Mouse (Mus musculus): ENCODE data around the gene Cers3.

The Cers3 gene

DNA sequence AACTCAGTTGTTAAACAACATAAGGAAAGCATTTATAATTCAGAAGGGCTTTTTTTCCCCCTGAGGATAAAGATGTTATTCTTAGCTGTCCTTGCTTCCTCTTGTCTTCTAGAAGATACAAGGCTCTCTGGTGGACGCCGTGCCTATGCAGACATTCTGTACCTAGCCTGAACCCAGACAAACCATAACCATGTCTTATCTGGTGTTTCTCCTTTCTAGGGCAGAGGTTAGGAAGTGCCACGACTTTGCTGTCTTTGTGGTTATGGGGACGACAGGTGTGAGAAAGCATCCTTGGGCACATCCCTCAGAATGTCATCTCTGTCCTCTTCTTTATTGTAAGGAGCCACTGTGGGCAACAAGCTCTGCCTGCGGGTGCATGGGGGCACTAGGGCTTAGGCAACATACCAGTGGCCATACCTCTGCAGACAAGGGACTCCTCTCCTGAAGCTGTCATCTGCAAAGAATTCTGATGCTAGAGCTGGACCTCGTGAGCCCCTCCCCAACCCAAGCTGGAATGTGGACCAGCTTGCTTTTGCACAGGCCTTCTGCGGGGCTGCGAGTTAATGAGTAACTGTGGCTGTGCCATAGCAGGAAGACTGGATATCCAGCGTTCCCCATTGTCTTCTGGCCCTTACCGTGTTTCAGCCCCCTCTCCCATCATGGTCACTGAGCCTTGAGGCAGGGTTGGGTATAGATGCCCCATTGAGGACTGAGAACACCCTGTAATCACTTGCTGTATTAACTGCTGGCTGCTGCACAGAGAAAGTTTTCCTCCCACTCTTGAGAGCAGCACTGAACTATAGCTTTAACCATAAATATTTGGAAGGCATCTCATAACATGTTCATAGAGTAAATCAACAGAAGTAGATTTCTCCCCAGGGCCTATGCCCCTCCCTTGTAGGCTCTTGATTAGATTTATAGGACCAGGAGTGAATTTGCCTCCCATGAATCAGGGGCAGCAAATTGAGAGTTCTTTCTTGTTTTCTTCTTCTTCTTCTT lies 36.9 kb downstream of the Cers3 start:
- in situ Hi-C loops (cut with MboI, MseI) = no loop called here

DNA sequence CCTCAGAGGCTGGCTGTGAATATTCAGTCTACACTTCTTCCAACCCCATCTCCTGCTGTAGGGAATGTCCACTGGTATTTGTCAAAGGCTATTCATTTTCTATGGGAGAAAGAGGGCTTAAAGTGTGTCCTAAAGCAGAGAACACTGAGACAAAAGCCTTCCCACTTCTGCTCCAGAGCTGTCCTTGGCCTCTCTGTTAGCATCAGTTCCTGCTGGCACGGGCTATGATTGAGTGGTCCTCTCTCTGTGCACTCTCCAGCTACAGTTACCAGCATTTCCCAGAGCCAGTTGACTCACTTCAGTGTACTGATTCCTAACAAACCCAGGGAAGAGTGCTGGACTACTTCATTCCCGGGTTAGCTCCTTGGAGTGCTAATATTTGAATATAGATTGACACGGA lies 43.2 kb downstream of the Cers3 start:
- in situ Hi-C loops (cut with MboI, MseI) = no loop called here

DNA sequence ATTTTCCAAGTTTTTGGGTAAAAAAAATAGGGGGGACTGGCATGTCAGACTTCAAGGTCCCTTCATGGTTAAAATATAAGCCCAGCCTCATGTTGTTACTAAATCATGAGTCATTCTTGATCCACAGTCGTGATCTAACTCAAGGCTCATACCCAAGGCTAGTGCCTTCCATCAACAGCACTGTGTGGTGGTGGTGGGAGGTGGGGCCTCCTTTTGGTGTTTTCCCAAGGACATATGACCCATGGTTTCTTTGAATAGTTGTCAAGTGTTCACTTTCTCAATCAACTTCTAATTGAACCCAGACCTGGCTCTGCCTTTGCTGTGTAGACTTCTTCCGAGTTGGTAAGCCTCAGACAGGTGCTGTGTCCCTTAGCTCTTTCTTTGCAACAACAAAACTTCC lies 44.5 kb downstream of the Cers3 start:
- in situ Hi-C loops (cut with MboI, MseI) = no loop called here

DNA sequence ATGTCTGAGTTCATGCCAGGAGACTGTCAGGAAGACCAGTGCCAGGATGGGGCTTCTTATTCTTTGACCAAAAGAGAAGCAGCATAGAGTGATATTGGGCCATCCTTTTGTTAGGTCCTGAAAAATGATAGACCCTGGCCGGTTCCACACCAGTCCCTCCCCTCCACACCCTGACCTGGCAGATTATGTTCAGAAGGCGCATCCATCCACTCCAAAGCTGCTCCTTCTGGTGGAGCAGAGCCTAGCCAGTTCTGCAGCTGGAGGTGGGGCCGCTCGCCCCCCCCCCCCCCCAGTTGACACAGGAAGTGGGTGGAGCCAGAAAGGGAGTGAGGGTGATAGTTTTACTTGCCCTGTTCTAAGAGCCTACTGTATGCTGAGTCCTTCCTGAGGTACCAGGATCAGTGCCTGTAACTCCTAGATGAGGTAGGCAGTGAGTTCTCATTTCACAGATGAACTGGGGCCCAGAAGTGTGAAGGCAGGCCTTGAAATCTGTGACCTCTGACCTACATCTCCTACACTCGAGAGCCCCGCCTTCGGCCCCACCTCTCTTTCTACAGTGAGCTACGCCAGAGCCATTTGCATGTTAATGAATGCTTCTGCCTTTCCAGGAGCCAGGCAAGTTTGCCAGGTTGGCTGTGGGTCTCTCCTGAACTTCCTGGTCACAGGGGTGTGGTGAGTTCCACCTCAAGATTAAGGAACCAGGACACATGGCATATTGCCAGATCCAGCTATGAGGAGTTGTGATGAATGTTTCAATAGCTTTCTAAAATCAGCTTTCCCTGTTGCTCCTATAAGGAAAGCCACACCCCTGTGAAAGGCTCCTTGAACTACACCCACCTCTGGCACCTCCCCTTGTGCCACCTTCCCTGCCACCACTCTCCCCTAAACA lies 46.8 kb downstream of the Cers3 start:
- in situ Hi-C loops (cut with MboI, MseI) = no loop called here

DNA sequence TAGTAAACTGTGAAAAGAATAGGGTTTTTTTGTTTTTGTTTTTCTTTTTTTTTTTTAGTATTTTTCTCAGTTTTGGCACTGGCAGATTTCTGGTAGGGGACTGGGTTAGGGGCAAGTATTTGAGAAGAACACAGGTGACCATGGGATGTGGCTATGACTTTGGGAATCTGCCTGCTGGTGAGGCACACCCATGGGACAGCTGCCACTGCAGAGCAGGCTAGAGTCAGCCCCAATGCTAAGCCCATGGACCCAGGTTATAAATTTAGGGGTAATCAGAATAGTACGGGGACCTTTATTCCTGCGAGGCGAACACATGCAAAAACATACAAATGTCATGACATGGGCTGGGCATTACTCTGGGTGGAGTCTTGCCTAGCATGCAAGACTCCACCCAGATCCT lies 47.7 kb downstream of the Cers3 start:
- in situ Hi-C loops (cut with MboI, MseI) = no loop called here

DNA sequence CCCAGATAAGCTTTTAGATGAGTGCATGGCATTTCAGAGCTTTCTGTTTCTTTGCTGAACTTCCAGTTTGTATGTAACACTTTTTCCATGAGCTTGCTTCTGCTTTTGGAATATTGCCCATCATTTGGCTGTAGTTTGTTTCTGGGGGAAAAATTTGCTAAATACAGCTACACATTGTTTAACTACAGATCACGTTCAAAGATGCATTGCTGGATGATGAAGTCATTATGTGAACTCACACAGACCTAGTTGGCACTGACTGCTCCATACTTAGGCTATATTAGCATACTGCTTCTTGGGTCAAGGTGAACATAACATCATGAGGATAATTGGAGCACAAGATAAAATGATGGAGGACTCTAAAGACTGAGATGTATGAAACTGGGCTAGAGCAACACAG lies 53.6 kb downstream of the Cers3 start:
- in situ Hi-C loops (cut with MboI, MseI) = no loop called here

DNA sequence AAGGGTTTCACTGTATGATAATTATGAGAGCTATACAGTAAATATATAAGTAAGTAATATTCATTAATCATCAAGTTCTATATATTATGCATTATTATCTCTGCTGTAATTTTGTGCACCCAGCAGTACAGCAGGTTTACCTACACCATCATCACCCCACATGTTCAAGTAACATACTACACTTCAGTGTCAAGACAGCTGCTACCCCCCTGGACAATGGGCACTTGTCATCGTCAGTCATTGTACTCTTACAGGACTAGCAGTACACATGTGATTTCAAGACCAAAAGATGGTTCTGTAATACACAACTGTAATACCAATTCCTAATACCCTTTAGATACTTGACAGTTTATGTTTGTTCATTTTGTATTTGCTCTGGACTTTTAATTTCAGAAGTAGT lies 54.0 kb downstream of the Cers3 start:
- in situ Hi-C loops (cut with MboI, MseI) = no loop called here

DNA sequence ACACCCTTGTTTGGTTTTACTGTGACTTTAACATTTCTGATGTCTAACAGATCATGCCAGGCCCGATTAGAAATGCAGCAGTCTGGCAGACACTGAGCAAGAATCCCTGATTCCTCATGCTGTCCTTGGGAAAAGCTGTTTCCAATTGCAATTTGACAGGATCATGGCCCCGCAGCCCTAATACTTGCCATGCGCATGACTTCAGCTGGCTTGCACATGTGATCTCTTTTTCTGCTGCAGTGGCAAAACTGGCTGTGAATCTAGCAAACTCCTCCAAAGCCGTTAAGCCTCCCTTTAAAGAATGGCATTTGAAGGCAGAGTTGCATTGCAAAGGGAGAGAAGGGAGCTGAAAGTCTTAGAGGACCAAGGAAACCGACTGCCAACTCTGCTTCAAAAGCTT lies 55.5 kb downstream of the Cers3 start:
- in situ Hi-C loops (cut with MboI, MseI) = no loop called here

DNA sequence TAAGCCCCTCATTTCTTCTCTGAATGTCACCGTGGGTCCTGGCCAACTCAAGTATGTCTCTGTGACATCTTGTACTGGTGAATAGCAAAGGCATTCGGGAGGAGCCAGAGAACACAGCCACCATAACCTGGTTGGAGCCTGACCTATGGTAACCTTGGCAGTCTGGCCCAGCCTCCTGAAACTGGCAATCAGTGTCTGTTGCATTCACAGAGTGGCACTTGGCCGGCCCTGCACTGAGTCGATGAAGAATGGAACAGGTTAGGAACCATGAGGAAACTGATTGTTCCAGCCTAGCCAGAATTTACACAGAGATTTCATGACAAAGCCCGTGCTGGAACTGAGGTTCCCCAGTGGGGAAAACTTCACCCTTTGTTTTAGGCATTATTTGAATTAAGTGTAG lies 57.5 kb downstream of the Cers3 start:
- in situ Hi-C loops (cut with MboI, MseI) = no loop called here

DNA sequence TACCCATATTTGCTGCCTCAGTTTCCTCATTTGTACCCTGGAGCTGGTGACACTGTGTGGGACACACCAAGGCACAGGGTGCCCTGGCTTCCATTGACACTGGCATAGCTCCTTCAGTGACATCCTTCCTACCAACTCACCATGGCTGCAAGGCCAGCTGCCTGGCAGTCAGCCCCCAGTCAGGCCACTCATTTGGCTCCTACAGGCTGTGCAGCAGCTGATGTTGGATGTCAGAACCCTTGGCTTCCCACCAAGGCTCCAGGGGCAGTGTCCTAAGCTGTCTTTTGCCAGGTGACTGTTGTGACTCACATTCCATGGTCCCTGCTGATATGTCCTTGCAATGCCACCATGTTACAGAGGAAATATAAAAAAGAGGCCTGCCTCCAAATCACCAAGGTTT lies 58.5 kb downstream of the Cers3 start:
- in situ Hi-C loops (cut with MboI, MseI) = no loop called here

DNA sequence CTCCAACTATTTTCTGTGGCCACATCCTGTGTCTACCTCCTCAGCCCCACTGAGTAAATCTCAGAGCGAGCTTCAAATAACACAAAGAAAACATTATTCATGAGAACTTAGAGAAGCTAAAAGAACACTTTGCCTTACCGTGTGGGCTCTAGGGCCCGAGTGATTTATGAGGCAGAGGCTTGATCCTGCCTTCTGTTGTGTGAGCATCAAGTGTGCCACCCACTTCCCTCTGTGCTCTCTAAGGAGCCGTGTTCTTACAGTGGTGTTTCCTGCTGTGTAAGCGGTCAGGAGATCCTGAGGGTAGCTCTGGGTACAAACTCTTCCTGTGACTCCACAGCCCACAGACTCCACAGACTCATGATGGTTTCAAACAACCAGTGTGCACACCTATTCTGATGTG lies 60.5 kb downstream of the Cers3 start:
- in situ Hi-C loops (cut with MboI, MseI) = no loop called here

DNA sequence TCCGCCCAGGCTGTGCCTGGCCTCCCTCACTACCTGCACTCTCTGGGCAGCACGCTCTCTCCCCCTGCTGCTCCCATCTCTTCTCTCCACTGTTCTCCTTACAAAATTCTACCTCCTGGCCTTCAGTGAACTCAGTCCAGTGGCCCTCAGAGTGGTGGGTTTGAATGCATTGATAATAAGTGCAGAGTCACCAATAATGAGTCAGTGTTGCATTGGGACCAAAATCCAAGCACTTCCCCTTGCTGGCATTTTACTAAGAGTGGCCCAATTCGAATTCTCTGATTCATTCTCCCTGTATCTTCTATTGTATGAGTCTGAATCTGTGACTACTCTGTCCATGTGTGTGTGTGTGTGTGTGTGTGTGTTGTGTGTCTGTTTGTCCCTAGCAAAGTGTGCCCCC lies 63.5 kb downstream of the Cers3 start:
- in situ Hi-C loops (cut with MboI, MseI) = no loop called here

DNA sequence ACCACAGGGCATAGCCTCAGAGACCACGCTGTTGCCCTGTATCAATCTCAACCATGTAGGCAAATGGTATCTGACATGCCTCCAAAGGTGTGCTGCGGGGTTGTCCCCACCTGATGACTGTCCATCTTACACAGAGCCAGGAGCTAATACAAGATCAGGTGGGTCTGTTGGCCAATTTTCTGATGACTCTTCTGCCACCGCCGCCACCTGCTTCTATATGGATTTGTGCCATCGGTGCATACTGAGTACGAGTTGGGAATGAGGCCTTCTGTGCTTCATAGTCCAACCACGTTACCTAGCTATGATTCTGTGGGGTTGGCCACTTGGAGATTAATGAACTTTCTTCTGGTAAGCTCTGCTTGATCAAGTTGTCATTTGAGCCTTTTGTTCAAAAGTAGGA lies 67.1 kb downstream of the Cers3 start:
- in situ Hi-C loops (cut with MboI, MseI) = loop anchor here (10.0 kb wide), 1 partner anchor 504 kb away; no protein-coding TSS in a partner anchor

DNA sequence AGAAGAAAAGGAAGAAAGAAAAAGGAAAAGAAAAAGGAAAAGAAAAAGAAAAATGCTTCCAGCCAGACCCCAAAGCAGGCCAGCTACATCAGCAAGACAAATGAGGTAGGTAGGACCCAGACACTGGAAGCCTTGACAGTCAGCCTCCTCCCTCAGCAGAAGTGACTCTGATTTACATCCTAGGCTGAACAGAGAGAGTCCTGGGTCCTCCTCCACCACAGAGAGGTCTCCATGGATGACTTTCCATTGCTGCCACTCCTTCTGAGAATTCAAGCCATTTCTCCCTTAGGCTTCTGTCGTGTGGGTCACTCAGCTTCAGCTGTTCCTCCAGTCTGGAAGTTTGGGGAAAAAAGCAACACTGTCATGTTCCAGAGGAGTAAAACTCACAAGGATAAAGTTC lies 68.0 kb downstream of the Cers3 start:
- in situ Hi-C loops (cut with MboI, MseI) = loop anchor here (10.0 kb wide), 1 partner anchor 504 kb away; no protein-coding TSS in a partner anchor

DNA sequence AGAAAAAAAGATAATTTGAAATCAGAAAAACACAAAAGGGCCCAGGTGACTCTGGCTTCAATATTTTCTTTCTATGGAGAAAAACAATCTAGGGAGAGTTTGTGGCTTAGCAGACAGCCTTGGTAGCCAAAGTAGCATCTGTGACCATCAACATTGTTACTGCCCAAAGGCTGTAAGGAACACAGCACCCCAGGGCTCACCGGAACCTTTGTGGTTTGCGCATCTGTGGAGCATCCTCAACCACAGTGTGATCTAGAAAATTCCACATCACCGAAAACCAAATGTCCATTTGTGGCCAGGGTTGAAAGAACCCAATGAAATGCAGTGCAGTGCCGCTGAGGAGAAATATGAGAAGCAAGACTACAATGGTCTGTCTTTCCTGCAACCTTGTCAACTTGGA lies 69.0 kb downstream of the Cers3 start:
- in situ Hi-C loops (cut with MboI, MseI) = loop anchor here (10.0 kb wide), 1 partner anchor 503 kb away; no protein-coding TSS in a partner anchor

DNA sequence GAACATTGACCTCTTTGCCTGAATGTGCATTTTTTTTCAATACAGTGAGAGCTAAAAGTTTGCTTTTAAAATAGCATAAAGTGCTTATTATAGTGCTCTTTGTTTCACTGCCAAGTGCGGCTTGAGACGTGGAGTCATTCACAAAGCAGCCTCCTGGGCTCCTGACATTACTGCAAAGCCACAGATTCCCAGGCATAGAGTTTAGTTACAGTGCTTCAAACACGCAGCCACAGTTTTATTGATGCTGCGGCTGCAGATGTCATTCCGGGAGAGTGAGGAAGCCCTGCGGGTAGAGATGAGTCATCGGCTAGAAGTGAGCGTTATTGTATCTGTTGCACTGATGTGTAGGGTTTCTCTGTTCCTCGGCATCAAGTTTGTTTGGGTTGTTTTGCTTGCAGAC lies 69.4 kb downstream of the Cers3 start:
- in situ Hi-C loops (cut with MboI, MseI) = loop anchor here (10.0 kb wide), 1 partner anchor 502 kb away; no protein-coding TSS in a partner anchor

DNA sequence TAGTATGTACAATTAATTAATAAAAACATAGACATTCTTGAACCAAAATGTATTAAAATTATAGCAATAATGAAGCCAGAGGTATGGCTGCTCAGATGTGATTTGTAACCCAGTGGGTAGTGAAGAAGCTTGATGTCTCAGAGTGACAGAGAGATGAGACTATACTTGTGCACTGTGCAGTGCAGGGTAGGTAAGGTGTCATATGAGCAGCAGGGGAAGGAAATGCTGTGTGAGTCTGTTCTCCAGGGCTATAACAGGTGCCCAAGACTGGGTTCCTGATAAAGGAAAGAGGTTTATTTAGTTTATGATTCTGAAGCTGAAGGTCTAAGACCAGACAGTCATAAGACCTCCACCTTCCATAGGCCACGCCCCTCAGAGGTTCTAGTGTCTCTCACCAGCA lies 69.9 kb downstream of the Cers3 start:
- in situ Hi-C loops (cut with MboI, MseI) = loop anchor here (10.0 kb wide), 1 partner anchor 502 kb away; no protein-coding TSS in a partner anchor

DNA sequence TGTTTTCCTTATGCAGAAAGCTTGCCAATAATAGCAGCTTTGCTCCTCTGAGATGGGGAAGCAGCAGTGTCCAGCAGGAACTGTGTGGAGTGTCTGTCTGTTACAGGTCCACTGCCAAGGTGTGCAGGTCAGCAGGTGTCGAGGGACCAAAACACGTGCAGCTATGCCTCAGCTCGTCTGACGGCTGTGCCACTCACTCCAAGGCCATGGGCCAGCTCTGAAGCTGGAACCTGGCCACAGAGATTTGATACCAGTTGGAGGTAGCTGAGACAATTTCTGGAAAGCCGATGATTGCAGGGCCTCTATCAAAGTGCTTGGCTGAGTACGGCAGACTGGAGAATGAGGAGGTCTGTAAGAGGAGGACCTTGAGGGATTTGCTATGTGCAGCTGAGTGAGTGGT lies 72.2 kb downstream of the Cers3 start:
- in situ Hi-C loops (cut with MboI, MseI) = loop anchor here (10.0 kb wide), 1 partner anchor 499 kb away; no protein-coding TSS in a partner anchor

DNA sequence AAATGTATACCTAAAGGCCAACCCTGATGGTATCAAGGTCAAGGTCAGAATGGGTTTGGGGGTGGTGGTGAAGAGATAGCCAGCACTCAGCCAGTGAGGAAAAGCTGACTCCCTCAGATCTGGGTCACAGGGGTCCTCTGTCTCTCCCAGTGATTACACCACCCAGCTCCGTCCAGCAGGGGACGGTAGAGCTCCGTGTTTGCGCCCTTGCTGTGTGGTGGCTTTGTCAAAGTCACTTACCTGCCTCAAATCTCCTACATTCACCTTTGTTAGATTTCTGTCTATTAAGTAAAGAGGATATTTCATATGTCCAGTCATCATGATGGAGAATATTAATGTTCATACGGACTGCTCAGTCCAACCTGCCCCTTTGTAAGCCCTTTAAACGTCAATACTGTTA lies 76.7 kb downstream of the Cers3 start:
- in situ Hi-C loops (cut with MboI, MseI) = loop anchor here (5.0 kb wide), 2 partner anchors 377 to 817 kb away; no protein-coding TSS in a partner anchor

DNA sequence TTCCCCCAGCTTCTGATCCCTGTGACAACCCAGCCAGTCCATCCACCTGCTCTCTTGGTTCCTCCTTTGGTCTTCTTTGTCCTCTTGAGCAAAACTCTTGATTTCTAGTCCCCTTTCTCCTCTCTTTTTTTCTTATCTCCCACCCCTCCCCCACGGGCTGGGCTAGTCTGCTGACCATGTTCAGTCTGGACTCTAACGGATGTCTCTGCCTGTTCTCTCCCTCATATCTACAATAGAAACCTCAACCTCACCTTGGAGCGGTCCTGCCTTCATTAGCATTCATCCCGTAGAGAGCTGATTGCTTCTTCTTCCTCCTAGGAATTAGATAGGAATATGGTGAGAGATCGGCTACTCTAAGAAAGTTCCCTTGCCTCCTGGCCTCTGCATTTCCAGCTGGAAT lies 87.5 kb downstream of the Cers3 start:
- in situ Hi-C loops (cut with MboI, MseI) = no loop called here

DNA sequence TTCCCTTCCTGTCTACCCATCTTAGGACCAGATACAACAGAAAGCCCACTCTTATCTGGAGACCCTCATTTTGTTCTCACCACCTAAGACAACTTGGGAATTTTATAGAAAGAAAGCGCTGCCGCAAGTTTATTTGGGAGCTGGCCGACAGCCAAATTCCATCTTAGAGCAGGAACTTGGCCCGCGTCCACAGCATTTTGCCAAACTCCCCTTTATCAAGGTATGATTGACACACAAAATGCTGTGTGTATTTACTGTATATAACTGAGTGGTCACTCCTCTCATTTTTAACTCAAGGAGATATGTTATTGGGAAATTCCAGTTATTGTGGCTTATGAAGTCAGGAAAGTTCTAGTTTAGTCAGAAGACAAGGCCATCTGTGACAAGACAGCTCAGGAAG lies 88.0 kb downstream of the Cers3 start:
- in situ Hi-C loops (cut with MboI, MseI) = no loop called here

DNA sequence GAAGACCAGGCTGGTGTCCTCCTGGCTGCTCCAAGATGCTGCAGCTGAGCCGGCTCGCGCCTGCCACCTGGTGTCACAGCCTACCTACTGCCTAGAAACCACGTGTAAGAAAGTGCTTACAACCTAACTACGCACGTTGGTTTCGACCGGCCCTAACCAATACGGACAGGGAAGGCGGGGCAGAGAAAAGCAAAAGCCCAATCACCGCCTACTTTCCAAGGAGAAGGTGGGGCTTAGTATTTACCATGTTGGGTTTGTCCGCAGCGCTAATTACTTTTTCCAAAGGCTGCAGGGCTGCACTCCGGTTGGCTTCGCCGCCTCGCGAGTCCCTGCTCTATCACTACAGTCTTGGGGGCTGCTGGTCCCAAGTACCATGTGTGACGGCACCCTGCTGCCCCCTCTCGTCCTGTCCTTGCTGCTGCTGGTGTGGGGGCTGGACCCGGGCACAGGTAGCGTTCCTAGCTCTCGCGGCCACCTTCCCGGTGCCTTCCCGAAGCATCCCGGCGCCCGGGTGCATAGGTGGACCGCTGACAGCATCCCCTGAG lies 96.2 kb downstream of the Cers3 start, which contains the start of gene Adamts17:
Gene Adamts17, plus strand, starts transcription at position 273 of the 545 bp plus-strand sequence.
- in situ Hi-C loops (cut with MboI, MseI) = no loop called here
